Mouse (Mus musculus) kidney, embryonic 15.5 days (tissue): Measurements from ENCODE around the gene Lamc1. TPM values are rescaled to one million over a fixed set of nuclear protein-coding genes. Genes with fewer than 3 reads are reported as not detected.

Experiments used
- ATAC-seq: fragments of 200-750 bp; cut with Nextera tagmentation; replicated peaks from 2 replicates; pipeline ENCODE4 v1.8.0; 2017; ENCODE audit warnings: moderate TSS enrichment; ENCODE audit not compliant: low FRiP score
- H3K27ac ChIP-seq: fragments of 300-500 bp; sonication (generic); 2 replicates; pipeline ENCODE4 v1.5.1; 2015; ENCODE audit warnings: mild to moderate bottlenecking, inconsistent platforms
- H3K27me3 ChIP-seq: fragments of 300-500 bp; sonication (generic); 2 replicates; pipeline ENCODE4 v1.6.1; 2015; ENCODE audit warnings: inconsistent platforms
- H3K36me3 ChIP-seq: fragments of 300-500 bp; sonication (generic); 2 replicates; pipeline ENCODE4 v1.6.1; 2015; ENCODE audit warnings: inconsistent platforms
- H3K4me1 ChIP-seq: fragments of 300-500 bp; sonication (generic); 2 replicates; pipeline ENCODE4 v1.6.1; 2015; ENCODE audit warnings: inconsistent platforms
- H3K4me2 ChIP-seq: fragments of 300-500 bp; sonication (generic); 2 replicates; pipeline ENCODE4 v1.6.1; 2015; ENCODE audit warnings: moderate library complexity, mild to moderate bottlenecking, inconsistent platforms
- H3K4me3 ChIP-seq: fragments of 300-500 bp; sonication (generic); replicated peaks from 2 replicates; pipeline ENCODE4 v1.5.1; 2015; ENCODE audit warnings: mild to moderate bottlenecking, inconsistent platforms
- H3K9ac ChIP-seq: fragments of 300-500 bp; sonication (generic); 2 replicates; pipeline ENCODE4 v1.6.1; 2015; ENCODE audit warnings: mild to moderate bottlenecking, inconsistent platforms
- H3K9me3 ChIP-seq: fragments of 300-500 bp; sonication (generic); replicated peaks from 2 replicates; pipeline ENCODE4 v1.6.1; 2016; ENCODE audit warnings: inconsistent platforms
- WGBS: fragments of 180-500 bp; shearing (Covaris S2); methylation state at CpG from one replicate; pipeline ENCODE4 v1.1.7; 2015; ENCODE audit warnings: mixed read lengths; 5-methylcytosine and 5-hydroxymethylcytosine counted together
- polyA plus RNA-seq: library from polyadenylated mRNA; unstranded; fragments of >200 nt; fragmentation: Nextera tagmentation; extraction: Ambion mirVana; gene quantifications from 2 replicates; pipeline ENCODE4 v1.2.1, GENCODE M21; 2015

Gene Lamc1
- polyA plus RNA-seq: 93.5 and 101 TPM in 2 replicates

DNA sequence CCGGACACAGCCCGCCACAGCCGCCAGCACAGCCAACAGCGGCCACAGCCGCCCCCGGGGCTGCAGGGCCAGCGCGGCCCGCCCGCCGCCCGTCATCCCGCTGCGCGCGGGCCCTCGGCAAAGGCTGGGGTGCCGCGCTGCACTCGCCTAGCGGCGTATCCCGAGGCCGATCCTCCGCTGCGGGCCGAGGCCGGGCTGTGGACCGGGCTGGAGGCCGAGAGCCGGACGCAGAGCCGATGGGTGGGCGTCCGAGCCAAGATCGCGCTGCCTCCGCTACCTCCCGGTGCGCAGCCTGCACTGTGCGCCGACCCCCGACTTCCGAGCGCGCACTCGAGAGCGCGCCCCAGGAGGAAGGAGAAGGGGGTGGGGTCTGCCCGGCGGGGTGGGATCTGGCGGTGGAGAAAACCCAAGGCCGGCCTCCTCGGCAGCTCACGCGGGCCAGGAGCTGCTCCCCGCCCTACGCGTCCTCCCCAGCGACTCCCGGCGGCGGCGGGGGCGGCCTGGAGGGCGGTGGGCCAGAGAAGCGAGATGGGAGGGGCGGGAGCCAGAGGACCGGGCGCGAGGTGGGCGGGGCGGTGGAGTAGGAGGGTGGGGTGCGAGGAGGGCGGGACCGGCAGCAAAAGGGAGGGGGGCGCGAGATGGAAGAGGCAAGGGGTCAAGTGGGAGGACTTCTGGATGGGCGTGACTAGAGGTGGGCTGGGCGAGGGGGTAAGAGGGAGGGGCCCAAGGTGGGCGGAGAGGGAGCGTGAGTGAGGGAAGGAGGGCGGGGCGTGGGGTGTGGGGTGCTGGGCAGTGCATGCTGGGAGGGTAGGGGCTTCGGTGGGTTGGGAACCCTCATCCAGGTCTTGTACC is at the start of gene Lamc1:
Gene Lamc1, minus strand, starts transcription at position 343 of the 852 bp plus-strand sequence.
- under 1% methylated on average over 79 of the region's 85 CpGs for WGBS
- Histone ChIP-seq H3K4me3 (peak within 1 kb of the TSS; percentile 100), H3K4me1 (peaks cover 36% of the 10 kb centered on the region), H3K4me2 (peak within 1 kb of the TSS; percentile 92), H3K9ac (peak within 1 kb of the TSS; percentile 98), H3K27me3 (no peaks in the 10 kb centered on the region), H3K27ac (peak within 1 kb of the TSS; percentile 97), H3K9me3 (no peaks in the 10 kb centered on the region), H3K36me3 (no peaks in the 10 kb centered on the region)
- peak; percentile 94 for ATAC-seq

DNA sequence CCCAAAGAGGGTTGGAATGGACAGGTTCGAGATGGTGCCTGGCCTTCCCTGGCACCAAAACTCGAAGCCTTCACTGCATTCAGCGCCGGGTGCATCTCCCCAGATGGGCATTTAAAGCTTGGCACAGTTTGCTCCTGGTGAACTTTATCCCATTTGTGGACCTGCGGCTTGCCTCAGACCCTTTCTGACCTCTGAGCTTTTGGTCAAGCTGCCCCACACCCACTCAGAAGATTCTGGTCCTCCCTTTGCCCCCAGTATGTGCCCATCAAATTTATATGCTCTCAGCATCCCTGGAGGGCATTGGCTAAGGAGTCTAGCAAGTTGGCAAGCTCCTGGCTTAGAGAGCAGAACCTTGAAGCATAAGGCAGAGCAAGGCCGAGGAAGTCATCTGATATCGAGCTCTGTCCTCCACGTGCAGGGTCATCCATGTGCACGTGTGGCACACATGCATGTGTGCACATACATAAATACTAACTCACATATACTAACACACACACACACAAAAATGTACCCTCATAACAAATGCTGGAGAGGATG is 48.2 kb upstream of the Lamc1 start:
- Histone ChIP-seq H3K9ac (no peak overlapping the region), H3K4me3 (no peak overlapping the region), H3K36me3 (no peaks in the 10 kb centered on the region), H3K27me3 (no peaks in the 10 kb centered on the region), H3K27ac (no peak overlapping the region), H3K9me3 (no peaks in the 10 kb centered on the region), H3K4me1 (0 out of 2 replicates have a peak, but pooled peaks cover 6% of the 10 kb centered on the region), H3K4me2 (no peak overlapping the region)
- no peak for ATAC-seq
- 85% methylated on average over 9 of the region's 9 CpGs for WGBS

DNA sequence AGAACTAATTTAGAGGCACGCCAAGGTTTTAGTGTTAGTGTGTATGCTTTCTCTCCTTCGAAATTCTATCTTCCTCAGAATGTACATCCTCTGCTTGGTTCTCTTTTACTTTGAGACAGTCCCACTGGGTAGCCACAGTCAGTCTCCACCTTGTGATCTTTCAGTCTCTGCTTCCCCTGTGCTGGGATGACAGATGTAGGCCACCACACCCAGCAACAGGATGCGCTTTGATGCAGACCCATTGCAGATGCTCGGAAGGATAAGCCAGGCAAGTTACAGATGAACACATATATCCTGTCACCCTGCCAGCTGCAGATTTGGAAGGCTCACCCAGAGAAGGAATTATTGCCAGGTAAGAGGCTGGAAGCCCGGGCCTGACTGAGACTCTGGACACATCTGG is 47.2 kb upstream of the Lamc1 start:
- 74% methylated on average over 5 of the region's 5 CpGs for WGBS

DNA sequence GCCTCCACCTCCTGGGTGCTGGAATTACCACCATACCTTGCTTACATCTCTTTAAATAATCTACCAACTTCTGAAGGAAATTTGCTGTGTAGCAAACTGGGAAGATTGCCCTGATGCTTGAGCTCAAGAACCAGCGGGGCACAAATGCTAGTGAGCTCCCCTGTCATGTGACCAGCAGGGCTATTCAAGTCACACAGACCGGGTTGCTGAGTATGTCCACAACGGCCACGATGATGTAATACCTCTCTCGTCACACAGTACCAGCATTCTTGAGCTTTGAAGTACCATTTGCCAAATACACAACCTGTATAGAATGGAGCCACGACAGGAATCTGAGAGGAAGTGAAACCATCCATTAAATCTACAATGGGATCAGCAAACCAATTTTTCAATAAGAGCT is 46.0 kb upstream of the Lamc1 start:
- no peak overlapping the region for H3K9ac ChIP-seq
- H3K27ac ChIP-seq: no peak overlapping the region
- 0 out of 2 replicates have a peak, but pooled peaks cover 3% of the 10 kb centered on the region for H3K4me1 ChIP-seq
- no peaks in the 10 kb centered on the region for H3K27me3 ChIP-seq
- H3K4me2 ChIP-seq: no peak overlapping the region
- H3K4me3 ChIP-seq: no peak overlapping the region
- no peaks in the 10 kb centered on the region for H3K9me3 ChIP-seq
- ATAC-seq: no peak
- no peaks in the 10 kb centered on the region for H3K36me3 ChIP-seq
- 67% methylated on average over 6 of the region's 6 CpGs for WGBS

More for the DNA sequence above, 47.2 kb upstream of the Lamc1 start:
- no peak overlapping the region for H3K4me3 ChIP-seq
- H3K9ac ChIP-seq: no peak overlapping the region
- H3K4me1 ChIP-seq: 0 out of 2 replicates have a peak, but pooled peaks cover 3% of the 10 kb centered on the region
- no peak for ATAC-seq
- H3K9me3 ChIP-seq: no peaks in the 10 kb centered on the region
- H3K27ac ChIP-seq: no peak overlapping the region
- no peaks in the 10 kb centered on the region for H3K36me3 ChIP-seq
- H3K27me3 ChIP-seq: no peaks in the 10 kb centered on the region
- H3K4me2 ChIP-seq: no peak overlapping the region

DNA sequence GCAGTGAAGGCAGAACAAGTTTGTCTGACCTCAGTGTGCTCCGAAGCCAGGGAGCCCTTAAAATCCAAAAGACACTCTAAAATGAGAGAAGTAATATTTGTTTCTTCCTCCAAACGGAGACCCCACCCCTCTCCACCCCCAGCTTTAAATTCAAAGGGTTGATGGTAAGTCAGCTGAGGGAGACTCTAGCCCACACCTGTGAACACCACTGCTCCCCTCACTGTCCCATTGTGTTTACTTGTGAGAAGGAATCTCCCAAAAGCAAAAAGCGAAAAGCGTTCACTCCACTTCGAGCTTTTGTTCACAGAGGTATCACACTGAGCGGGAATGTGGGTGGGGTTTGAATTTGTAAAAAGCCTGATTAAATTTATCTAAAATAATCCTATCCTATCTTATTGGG is 43.9 kb upstream of the Lamc1 start:
- Histone ChIP-seq H3K9me3 (no peaks in the 10 kb centered on the region), H3K4me3 (no peak overlapping the region), H3K27ac (no peak overlapping the region), H3K4me1 (0 out of 2 replicates have a peak, but pooled peaks cover 3% of the 10 kb centered on the region), H3K27me3 (no peaks in the 10 kb centered on the region), H3K9ac (no peak overlapping the region), H3K4me2 (no peak overlapping the region), H3K36me3 (no peaks in the 10 kb centered on the region)
- no peak for ATAC-seq
- 35% methylated on average over 6 of the region's 6 CpGs for WGBS

DNA sequence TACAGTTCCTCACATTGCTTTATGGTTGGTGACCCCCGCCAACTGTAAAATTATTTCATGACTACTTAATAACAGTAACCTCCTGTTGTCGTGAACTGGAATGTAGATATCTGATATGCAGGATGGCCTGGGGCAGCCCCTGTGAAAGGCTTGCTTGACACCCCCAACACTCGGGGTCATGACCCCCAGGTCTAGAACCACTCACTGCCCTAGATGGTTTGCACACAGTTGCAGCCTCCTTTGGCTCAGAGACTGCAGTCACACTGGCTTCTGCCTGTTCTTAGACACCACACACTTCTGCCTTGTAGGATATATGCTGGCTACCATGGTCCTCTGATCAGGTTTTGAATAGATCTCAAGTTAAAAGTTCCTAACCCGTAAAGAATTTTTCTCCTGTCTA is 41.5 kb upstream of the Lamc1 start:
- 65% methylated on average over 4 of the region's 4 CpGs for WGBS
- Histone ChIP-seq H3K9ac (no peak overlapping the region), H3K4me1 (0 out of 2 replicates have a peak, but pooled peaks cover 3% of the 10 kb centered on the region), H3K4me3 (no peak overlapping the region), H3K9me3 (no peaks in the 10 kb centered on the region), H3K27me3 (no peaks in the 10 kb centered on the region), H3K36me3 (no peaks in the 10 kb centered on the region), H3K4me2 (no peak overlapping the region), H3K27ac (no peak overlapping the region)
- no peak for ATAC-seq

DNA sequence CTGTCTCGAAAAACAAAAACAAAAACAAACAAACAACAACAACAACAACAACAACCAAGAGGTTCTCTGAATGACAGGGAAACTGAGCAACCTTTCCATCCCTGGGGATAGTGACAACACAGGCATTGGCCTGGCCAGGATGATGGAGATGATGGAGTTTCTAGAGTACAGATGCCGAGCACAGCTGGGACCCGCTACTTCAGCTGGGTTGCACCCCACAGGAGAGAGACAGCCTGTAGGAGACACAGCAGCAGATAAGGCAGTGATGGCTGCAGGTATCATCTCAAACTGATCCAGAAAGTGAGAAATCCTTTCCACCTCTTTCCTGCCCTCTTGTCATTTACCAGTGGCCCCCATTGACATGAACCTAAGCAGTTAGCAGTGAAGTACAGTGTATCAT is 39.3 kb upstream of the Lamc1 start:
- H3K27me3 ChIP-seq: no peaks in the 10 kb centered on the region
- H3K27ac ChIP-seq: no peak overlapping the region
- no peaks in the 10 kb centered on the region for H3K36me3 ChIP-seq
- 93% methylated on average over 3 of the region's 3 CpGs for WGBS
- H3K4me1 ChIP-seq: 0 out of 2 replicates have a peak, but pooled peaks cover 3% of the 10 kb centered on the region
- H3K9me3 ChIP-seq: no peaks in the 10 kb centered on the region
- no peak overlapping the region for H3K4me2 ChIP-seq
- no peak overlapping the region for H3K9ac ChIP-seq
- no peak overlapping the region for H3K4me3 ChIP-seq
- no peak for ATAC-seq

DNA sequence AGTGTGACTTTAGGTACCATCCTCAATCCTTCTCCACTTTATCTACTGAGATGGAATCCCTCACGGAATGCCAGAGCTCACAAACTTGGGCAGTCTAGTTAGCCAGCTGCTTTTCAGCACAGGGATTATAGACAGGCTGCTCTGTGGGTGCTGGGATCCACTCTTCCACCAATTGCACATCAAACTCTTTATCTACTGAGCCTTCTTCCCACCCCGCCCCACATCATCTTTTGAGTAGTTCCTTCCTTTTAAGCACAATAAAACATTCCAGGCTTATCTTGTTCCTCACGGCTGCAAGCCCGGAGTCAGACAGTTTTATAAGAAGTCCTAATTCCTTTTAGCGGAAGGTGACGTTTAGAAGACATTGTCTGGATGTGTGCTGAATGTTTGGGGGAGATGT is 36.4 kb upstream of the Lamc1 start:
- 75% methylated on average over 6 of the region's 6 CpGs for WGBS
- H3K27me3 ChIP-seq: no peaks in the 10 kb centered on the region
- H3K4me3 ChIP-seq: no peak overlapping the region
- H3K4me1 ChIP-seq: no peaks in the 10 kb centered on the region
- no peak overlapping the region for H3K9ac ChIP-seq
- H3K36me3 ChIP-seq: no peaks in the 10 kb centered on the region
- 0 out of 2 replicates have a peak overlapping the region, but pooled peaks have one; percentile 18 for H3K27ac ChIP-seq
- H3K9me3 ChIP-seq: no peaks in the 10 kb centered on the region; the same call in 1 of the 2 replicates
- no peak overlapping the region for H3K4me2 ChIP-seq
- no peak for ATAC-seq

DNA sequence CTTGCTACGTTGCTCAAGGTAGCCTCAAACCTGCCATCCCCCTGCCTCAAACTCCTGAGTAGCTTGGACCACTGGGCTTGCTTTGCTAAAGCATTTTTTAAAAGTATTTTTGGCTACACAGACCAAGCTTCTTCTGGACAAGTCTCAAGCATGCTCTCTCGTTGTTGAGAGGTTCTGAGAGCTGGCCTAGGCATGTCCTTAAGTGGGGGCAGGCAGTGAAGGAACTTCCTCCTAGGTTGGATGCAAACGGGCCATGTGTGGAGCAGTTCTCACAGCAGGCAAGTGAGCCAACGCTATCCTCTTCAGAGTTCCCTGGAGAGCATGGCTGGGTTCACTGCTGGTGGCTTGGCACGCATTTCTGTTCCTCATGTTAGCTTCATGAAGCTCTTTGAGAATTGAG is 34.5 kb upstream of the Lamc1 start:
- no peak for ATAC-seq
- H3K4me3 ChIP-seq: no peak overlapping the region

DNA sequence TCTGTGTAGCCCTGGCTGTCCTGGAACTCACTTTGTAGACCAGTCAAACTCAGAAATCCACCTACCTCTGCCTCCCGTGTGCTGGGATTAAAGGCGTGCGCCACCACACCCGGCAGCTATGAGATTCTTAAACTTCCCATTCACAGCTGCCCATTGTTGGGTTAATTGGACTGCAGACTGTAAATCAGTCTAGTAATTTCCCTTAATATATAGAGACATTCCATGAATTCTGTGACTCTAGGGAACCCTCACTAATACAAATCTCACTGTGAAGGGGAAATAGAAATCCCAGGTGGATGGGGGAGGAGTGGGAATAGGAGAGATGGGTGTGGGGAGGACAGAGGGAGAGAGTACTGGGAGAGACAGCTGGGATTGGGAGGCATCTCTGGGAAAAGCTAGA is 29.3 kb upstream of the Lamc1 start:
- no peak overlapping the region for H3K4me3 ChIP-seq
- no peak for ATAC-seq
- no peaks in the 10 kb centered on the region for H3K36me3 ChIP-seq
- WGBS: 84% methylated on average over 4 of the region's 4 CpGs
- H3K27me3 ChIP-seq: no peaks in the 10 kb centered on the region
- no peaks in the 10 kb centered on the region for H3K4me1 ChIP-seq
- H3K9ac ChIP-seq: no peak overlapping the region
- H3K9me3 ChIP-seq: no peaks in the 10 kb centered on the region; the same call in 1 of the 2 replicates
- H3K27ac ChIP-seq: no peak overlapping the region
- H3K4me2 ChIP-seq: no peak overlapping the region

More for the DNA sequence above, 34.5 kb upstream of the Lamc1 start:
- no peaks in the 10 kb centered on the region for H3K36me3 ChIP-seq
- H3K27me3 ChIP-seq: no peaks in the 10 kb centered on the region
- no peaks in the 10 kb centered on the region; the same call in 1 of the 2 replicates for H3K9me3 ChIP-seq
- no peak overlapping the region for H3K27ac ChIP-seq
- 69% methylated on average over 5 of the region's 5 CpGs for WGBS
- no peaks in the 10 kb centered on the region for H3K4me1 ChIP-seq
- no peak overlapping the region for H3K4me2 ChIP-seq
- no peak overlapping the region for H3K9ac ChIP-seq

DNA sequence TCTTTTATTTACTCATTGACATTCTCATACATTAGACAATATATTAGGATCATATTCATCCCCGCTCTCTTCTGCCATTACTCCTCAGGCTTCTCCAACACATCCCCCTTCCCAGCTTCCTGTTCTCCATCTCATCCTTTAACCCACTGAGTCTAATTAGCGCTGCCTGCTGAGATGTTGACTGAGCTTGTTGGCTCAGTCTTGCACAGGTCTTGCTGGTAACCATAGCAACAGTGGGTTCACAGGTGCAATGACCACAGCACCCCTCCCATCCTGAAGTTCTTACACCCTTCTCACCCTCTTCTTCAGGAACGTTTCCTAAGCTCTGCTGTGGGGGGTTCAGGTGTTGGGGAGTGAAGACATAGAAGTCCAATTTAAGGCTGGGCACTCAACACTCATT is 28.0 kb upstream of the Lamc1 start:
- Histone ChIP-seq H3K4me2 (no peak overlapping the region), H3K36me3 (no peaks in the 10 kb centered on the region), H3K4me1 (no peaks in the 10 kb centered on the region), H3K9ac (no peak overlapping the region), H3K27me3 (no peaks in the 10 kb centered on the region), H3K27ac (no peak overlapping the region), H3K4me3 (no peak overlapping the region), H3K9me3 (no peaks in the 10 kb centered on the region; the same call in 1 of the 2 replicates)
- 57% methylated on average over 3 of the region's 3 CpGs for WGBS
- no peak for ATAC-seq

DNA sequence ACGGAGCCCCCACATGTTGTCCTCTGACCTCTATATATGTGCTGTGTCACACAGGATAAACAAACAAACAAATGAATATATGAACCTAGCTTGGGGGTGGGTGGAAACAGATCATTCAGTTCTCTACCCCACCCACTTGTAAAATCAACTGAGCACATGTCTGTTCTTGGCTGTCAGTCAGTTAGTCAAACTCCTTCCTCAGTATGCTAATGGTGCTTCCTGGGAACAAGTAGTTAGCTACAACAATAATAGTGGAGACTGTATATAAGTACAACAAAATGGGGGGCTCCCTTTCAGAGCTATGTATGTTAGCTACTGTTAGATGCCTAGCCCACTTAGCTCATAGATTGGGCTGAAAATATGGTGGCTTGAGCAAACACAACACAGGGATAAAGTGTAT is 24.6 kb upstream of the Lamc1 start:
- H3K27ac ChIP-seq: no peak overlapping the region
- WGBS: 100% methylated on average over 1 of the region's 1 CpGs
- ATAC-seq: no peak
- no peak overlapping the region for H3K4me3 ChIP-seq
- H3K27me3 ChIP-seq: no peaks in the 10 kb centered on the region
- H3K4me1 ChIP-seq: no peaks in the 10 kb centered on the region
- no peak overlapping the region for H3K4me2 ChIP-seq
- H3K36me3 ChIP-seq: no peaks in the 10 kb centered on the region
- H3K9me3 ChIP-seq: no peaks in the 10 kb centered on the region
- no peak overlapping the region for H3K9ac ChIP-seq
